Mouse (Mus musculus) lung, postnatal 0 days (tissue): ENCODE measurements at regions not wholly inside any gene's neighbourhood (a gene's known extent, or its start where the extent isn't known, plus 50 kb on each side); places are given as distances from the start of the nearest gene placed in this dataset.

ENCODE experiments used
- CTCF ChIP-seq: IDR thresholded peaks from 2 replicates; pipeline ENCODE4 v1.5.1; 2016; ENCODE audit warnings: antibody characterized with exemption, mild to moderate bottlenecking
- EP300 ChIP-seq: IDR thresholded peaks from 2 replicates; pipeline ENCODE4 v1.6.1; 2016; ENCODE audit warnings: antibody characterized with exemption, mild to moderate bottlenecking, control low read depth

DNA sequence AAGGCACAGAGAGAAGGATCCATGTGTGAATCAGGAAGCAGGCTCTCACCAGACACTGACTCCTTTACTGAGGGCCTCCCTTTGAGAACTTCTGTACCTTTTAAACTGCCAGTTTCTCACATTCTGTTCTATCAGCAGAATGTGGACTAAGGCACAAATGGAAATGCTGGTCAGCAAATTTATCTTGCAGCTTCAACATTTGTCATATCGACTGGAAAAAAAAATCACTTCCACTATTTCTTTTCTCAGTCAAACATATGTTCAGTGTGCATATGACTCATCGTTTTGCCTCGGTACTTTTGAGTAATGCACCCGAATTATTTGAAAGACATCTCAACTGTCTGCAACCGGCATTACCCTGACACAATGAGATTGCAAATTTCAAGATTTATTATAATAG lies 101.4 kb upstream of the Sphkap start:
- no peak for TF ChIP-seq CTCF
- no peak for TF ChIP-seq EP300
